Mouse (Mus musculus) thymus, adult 2 months (tissue): ENCODE measurements around the gene Adprm.

Experiments
- CTCF ChIP-seq: fragments of 200-500 bp; IDR thresholded peaks from 2 replicates; pipeline ENCODE4 v1.5.1; 2012; ENCODE audit warnings: mild to moderate bottlenecking, control low read depth, low read length, moderate library complexity, borderline replicate concordance; ENCODE audit not compliant: control insufficient read depth, poor library complexity, insufficient read depth; ENCODE audit errors: extremely low read depth
- POLR2A ChIP-seq: fragments of 200-500 bp; IDR thresholded peaks from 2 replicates; pipeline ENCODE4 v1.6.1; 2012; ENCODE audit warnings: mild to moderate bottlenecking, low read length, control low read depth, moderate library complexity; ENCODE audit not compliant: control insufficient read depth, poor library complexity, insufficient read depth; ENCODE audit errors: extremely low read depth

DNA sequence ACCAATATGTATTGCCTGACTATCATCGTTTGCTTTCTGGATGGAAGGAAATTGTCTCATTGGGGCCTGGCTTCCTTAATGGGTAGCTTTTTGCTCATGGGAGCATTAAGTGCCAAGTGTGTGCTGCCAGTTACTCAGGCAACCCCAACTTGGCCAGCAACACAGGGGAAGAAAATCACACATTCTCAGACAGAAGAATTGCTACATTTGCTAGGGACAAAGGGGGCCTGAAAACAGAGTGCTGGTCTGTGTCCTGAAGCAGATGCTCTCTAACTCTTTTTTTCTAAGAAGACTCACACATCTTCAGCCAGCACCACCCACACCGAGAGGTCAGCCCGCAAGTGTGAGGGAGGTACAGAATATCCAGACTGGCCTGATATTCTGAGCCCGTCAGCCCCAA is 51.7 kb downstream of the Adprm start:
- TF ChIP-seq POLR2A (no peak), CTCF (no peak)
